Mouse (Mus musculus) cerebellum, postnatal 10 days (tissue): ENCODE data around the gene Asprv1.

Experiments
- DNase-seq, 2 experiments: peaks; one replicate each; pipeline ENCODE4 v3.0.0; 2021; ENCODE audit warnings: mixed read lengths in 2 of 2

Asprv1 gene

DNA sequence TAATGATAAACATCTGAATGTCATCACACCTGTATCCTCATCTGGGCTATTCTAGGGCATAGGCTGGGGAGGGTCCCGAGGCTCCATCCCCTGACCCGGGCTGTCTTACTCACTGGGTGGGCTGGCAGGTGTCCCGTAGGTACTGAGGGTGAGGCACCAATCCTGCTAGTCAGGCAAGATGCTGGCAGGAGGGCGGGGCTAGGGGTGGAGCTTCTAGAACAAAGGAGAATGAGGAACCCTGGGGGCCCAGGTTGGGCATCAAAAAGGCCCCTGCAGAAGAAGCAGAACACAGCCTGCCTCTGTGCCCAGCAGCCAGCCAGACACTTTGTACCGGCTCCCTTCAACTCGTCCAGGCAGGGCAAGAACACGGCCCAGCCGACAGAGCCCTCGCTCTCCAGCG, at the start of gene Asprv1:
Asprv1 (plus strand) TSS at position 219 of the 400 bp plus-strand sequence.
- DNase-seq: peak in 1 of 2 experiments; percentile 19

DNA sequence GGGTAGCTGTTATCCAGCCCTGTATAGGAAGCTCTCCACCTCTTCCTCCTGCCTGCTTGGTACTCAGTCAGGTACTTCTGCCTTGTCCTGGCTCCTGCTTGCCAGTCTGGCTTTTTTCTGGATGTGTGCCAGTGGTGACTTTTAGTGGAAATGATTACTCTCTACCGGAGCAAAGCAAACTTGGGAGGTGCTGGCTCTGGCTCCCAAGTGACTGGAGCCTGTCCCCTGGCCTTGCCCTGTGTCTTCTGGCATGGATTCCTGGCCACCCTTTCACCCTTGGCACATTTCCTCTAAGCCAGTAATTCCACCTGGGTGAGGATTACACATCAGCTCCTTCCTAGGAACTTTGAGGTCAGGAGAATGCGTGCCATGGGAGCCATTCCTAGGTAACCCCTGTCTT, 49.6 kb upstream of the Asprv1 start:
- peak; percentile 61 to 63 for DNase-seq

DNA sequence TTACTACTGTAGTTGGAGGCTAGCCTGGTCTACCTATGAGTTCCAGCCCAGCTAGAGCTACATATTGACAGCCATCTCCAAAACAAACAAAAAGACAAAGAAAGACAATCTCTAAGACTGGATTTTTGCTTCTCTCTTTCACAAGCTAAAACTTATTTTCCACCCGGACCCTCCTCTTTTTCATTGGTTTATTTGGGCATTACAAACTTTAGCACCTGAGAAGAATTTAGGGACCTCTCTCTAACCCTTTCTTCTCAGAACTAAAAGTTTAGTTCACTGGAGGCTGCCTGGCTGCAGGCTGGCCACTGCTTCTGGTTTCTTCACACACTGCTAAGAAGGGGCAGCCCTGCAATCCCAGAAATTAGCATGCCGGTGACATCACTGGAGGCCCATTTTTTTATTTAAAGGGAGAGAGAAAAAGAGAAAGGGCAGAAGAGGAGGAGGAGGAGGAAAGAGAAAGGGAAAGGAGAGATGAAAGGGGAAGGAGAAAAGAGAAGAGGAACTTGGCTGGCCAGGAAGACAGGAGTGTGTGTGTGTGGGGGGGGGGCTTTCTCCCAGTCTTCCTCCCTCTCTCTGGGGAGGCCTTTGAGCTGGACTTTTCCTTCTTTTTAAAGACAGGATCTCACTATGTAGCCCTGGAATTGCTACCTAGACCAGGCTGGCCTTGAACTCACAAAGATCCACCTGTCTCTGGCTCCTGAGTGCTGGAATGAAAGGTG, 48.7 kb upstream of the Asprv1 start:
- DNase-seq: no peak

DNA sequence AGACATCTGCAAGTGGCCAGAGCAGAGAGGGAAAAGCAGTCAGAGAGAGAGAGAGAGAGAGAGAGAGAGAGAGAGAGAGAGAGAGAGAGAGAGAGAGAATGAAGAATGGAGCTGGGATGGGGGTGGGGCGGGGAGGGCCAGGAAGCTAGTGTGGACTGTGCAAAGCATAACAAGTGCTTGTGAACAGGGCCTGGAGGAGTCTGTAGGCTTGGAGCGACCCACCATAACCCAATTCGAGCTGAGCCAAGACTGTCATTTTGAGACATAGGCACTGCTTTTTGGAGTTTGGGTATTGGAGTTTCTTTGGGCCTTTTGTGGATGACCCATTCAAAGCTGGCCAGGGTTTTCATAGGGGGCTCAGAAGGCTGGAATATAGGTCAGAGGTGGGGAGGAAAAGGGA, 48.0 kb upstream of the Asprv1 start:
- DNase-seq: no peak

DNA sequence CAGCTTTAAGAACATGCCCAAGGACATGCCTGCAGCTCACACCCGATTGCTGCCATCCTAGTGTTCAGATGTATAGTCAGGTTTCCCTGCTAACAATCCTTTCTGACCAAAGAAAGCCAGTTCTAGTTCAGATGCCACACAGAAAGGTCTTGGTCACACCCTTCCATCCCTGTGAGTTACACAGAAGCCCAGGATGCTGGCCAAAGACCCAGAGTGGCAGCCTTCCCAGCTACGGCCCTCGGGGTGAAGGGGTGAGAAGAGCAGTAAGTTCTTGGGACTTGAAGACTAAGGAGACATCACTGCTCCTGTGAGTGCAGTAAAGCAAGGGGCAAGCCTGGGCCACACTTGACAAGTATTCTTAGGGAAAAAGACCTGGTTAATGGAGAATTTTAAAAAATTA, 44.8 kb upstream of the Asprv1 start:
- DNase-seq: peak in 1 of 2 experiments; percentile 25

DNA sequence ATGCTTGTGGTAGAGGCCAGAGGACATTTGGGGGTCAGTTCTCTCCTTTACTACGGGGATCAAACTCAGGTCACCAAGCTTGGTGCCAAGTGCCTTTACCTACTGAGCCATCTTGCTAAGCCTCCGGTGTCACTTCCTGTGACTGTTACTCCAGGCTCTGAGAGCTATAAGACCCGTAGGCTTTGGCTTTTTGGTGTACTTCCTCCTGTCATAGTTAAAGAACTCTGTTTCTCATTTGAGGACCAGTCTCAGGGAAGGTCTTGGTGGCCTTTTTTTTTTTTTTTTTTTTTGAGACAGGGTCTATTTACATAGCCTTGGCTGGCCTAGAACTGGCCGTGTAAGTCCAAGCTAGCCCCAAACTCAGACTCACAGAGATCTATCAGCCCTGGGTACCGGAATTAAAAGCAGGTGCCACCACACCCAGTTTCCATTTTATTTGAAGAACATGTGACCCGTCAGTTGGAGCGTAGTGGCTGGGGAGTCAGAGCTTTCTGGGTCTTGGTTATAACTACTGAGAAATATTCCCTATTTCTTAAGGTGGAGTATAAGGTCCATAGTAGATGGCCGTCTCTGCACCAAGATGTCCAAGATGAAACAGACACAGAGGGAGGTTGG, 44.3 kb upstream of the Asprv1 start:
- peak in 1 of 2 experiments; percentile 39 for DNase-seq

DNA sequence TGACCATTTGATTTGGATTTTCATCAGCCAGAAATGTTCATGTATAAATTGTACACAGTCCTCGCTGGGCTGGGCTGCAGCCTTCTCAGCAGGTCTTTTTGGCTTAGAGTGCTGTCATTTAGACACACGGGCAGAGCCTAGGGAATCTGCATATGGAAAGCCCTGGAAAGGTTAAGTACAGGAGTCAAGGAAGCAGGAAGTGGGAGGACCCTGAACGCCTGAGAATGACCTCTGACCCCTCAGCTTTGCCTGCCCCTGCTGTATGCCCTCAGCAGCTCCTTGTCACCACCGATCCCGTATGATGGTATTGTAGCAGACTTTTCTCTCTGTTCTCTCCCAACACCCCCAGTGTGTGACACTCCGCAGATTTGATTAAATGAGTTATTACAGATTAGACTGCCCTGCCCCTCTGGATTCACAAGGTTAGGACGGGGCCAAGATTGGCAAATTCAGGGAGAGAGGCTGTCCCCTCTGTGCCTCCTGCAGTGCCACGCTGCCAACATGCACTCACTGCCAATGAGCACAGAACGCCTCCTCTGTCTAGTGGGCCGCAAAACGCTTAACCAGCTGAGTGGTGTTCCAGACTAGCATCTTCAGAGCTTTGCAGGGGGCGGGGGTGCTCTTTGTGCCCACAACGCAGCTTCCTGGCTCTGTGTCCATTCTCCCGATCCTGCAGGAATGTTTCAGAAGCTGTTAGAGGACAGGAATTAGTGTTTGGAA, 43.5 kb upstream of the Asprv1 start:
- peak; percentile 83 to 87 for DNase-seq

DNA sequence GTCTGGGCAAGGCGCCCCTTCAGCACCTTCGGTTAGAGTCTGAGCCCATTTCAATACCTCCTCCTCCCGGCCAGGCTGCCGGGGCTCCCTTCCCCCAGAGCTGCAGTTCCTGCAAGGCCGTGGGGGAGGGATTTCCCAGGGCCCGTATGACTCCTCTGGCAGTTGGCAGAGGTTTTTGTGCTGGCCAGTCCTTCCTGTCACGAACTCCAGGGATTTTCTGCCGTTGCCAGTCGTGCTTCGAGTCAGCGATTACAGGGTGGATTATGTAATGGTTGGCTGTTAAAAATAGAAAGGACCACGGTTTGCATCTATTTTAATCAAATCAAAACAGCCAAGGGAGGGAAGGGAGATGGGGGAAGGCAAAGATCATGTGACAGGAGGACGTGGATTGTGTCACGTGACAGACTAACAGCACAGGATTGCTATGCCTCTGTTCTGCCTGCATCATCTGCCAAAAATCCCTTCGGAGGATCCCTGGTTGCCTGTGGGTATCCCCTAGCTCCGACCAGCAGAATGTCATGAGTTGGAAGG, 42.8 kb upstream of the Asprv1 start:
- DNase-seq: peak; percentile 93

DNA sequence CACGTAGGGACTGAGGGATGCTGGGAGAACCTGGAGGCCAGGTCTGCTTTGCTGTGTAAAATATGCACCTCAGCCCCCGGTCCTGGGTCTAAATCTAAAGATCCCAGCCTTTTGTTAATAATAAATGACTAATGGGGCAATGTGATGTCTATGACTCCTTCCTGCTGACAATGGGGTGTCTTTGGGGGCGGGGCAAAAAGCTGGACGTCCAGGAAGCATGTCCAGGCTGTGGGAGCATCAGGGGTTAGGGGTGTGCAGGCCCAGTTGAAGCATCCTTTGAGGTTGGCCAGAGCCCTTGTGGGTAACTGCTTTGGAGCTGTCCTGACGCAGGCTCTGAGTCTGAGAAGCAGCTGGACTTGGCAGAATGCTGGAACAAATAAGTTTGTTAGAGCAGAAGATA, 41.9 kb upstream of the Asprv1 start:
- DNase-seq: peak; percentile 32 to 36

DNA sequence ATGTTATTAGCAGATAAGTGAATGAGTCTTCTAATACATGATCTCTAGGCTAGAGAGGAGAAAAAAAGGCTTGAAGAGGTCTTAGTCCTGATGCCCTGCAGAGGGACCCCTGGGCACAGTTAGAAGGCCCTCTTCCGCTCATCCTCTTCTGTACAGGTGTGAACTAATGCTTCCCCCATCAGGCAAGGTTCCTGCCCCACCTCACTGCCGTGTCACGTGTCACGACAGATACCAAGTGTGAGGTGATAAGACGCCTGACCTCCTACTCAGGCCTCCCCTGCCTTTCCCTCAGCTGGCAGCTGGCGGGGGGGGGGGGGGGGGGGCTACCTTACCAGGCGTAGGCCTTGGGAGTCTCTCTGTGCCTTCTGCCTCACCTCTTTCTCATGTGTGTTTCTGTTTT, 39.5 kb upstream of the Asprv1 start:
- no peak for DNase-seq

DNA sequence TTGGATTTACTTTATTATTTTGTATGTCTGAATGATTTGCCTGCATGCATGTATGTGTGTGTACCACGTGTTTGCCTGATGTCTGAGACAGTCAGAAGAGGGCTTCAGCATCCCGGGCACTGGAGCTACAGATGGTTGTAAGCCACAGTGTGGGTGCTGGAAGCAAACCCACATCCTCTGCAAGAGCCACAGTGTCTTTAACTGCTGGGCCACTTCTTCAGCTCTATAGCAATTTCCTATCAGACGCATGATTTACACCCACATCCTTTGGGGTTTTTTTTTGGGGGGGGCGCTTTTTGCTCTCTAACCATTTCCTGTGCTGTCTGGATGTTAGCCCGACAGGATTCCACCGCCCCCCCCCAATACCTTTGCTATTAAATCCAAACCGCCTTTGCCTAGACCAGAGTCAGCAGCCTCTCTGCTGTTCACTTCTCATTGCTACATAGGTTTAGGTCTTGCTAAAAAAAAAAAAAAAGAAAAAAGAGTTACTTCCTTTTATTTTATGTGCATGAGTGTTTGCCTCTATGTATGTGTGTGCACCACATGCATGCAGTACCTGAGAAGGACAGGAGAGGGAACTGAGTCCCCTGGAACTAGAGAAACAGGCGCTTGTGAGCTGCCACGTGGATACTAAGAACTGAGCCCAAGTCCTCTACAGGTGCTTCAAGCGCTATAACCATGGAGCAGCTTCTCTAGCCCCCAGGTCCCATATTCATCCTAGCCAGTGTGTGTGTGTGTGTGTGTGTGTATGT, 34.6 kb upstream of the Asprv1 start:
- DNase-seq: no peak

DNA sequence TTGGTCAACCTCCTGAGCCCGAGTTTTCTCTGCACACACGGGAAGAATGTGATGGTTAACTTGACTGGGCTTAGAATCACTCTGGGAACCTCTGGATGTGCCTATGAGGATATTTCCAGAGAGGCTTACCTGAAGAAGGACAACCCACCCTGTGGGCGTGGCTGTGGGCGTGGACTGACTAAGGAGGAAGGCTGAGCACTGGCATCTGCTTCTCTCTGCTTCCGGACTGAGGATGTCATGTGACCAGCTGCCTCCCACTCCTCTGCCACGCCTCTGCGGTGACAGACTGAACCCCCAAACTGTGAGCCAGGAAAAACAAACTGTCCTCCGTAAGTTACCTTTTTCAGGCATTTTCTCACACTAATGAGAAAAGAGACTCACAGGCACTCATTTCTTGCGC, 33.3 kb upstream of the Asprv1 start:
- peak in 1 of 2 experiments; percentile 29 for DNase-seq

DNA sequence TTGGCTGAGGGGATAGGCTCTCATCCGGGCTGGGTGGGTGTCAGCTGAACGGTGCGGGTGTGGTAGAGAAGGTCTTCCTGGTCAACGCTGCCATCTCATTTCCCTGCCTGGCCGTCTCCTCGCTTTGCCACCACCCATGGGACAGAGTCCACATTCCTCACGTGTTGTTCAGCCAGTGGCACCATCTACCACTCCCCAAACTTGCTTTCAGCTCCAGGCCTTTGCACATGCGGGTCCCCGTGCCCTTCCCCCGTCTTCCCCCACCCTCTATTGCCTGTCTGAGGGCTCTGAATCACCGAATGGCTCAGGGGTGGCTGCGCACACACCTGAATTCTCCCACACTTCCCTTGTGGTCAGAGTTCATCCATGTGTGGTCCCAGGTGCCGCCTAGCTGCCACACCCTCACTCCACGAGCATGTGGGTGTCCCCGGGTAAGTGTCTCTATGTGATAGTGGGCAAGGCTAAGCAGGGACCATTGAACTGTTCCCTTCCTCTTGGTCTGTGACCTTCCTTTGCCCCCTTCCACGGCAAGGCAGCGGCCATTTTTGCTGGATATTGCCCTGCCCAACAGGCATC, 32.0 kb upstream of the Asprv1 start:
- no peak for DNase-seq

DNA sequence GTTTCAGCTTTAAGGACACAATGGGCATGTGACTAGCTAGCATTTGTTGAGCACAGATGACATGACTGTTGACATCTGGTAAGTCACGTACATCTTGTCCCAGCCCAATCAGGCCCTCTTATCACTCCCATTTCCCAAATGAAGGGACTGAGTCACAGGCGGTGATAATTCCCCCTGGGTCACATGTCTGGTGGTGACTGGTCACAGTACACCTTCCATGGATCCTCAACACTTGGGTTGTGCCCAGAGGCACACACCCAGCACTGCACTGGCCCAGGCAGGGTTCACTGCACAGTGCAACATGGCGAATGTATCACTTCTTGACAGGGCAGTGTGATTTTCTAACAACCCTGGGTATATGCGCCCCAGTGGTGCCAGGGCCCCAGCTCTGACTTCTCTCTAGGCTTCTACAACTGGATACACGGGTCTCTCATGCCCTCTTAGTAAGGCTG, 29.2 kb upstream of the Asprv1 start:
- no peak for DNase-seq

DNA sequence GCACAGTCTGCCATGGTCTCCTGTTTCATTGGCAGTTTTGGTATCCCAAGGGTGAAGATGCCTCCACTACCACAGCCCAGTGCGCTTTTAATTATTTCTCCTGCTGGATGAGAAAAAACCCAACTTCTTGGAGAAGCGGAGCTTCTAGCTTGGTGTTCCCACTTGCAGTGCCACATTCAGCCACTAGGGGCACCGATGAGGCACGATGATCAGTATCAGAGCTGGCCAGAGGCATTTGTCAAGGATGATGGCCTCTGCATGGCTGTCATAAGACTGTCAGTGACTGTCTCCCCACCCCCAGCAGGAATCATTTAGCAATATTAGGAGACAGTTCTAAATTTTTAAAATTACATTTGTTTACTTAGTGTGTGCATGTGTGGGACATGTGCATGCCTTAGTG, 28.8 kb upstream of the Asprv1 start:
- peak; percentile 93 to 97 for DNase-seq

DNA sequence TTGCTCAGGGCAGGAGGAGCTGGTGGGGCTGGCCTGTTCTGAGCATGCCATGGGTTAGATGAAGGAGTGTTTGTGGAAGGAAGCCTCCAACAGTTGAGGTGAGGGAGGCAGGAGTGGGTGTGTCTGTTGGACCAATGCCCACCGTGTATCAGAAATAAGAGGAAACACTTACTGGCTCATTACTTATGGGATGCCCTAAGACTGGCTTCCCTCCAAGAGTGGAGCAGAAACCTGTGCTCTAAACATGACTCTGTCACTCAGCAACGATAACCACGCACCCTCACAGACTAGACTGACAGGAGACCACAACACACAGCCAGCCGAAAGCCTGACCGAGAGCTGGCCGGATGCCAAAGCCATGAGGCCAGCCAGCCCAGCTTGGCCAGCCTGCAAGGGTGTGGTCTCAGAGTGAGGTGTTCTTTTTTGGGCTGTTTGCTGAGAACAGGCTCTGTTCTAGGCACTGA, 28.0 kb upstream of the Asprv1 start:
- DNase-seq: peak; percentile 80 to 84

DNA sequence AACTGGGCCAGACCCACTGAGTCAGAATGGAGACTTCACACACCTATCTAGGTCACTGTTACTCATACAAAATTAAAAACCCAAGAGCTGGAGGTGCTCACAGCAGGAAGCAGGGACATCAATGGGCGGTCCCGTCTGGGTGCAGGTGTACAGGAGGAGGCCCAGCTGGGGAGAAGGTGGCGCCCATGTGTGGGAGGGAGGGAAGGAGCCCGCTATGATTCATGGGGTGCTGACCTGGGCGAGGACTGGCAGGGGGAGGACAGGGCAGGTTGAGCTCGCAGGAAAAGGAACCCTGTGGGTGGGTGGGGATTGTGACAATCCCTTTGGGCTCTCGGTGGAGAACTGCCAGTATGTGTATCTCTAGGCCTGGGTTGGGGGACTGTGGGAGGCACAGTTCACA, 22.7 kb upstream of the Asprv1 start:
- DNase-seq: no peak

DNA sequence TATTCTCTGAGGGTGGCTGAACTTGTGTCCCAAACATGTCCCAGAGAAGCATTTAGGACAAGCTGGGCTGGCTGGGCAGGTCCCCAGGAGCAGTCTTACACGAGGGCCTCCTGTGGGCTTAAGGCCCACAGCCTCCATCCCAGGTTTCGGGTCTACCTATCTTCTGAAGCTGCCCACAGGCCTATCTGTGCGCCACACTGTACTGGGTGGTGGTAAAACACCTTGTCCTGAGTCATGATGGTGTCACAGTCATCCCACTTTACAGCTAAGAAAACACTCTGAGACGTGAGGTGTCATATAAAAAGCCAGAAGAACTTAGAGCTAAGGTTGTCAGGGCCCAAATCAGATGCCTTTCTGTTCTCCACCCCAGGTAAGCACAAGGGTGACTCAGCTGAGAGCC, 21.7 kb upstream of the Asprv1 start:
- no peak for DNase-seq

DNA sequence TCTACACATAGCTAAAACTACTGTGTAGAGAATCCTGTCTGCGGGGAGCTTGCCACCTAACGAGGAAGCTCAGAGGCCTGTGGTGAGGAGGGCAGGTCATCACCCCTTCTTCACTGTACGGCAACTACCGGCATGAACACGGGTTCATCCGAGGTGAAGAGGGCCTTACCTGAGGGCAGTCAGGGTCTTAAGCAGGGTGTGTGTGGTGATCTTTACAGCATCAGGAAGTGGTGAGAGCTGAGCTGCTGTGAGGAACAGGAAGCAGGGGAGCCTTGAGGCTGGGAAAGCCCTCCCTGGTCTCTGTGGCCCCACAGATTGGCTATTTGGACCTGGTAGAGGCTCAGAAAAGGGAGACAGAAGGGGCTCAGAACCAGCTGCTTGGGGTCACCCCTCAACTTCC, 20.5 kb upstream of the Asprv1 start:
- DNase-seq: no peak

DNA sequence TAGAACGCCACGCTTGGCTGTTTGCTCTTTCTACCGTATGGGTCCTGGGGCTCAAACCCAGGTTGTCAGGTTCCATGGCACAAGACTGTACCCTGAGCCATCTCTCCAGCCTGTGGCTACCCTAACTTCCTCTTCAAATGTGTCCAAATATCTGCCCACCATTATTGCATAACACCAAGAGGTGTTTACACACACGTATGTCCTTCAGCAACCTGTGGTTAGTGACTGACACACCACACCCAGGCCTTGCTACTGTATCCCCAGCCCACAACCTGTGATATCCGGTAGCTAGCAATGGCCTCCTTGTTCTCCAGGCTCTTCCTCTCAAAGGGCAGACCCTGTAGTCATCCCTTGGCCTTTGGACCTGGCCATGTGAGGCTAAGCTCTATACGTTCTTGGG, 18.7 kb upstream of the Asprv1 start:
- DNase-seq: no peak

DNA sequence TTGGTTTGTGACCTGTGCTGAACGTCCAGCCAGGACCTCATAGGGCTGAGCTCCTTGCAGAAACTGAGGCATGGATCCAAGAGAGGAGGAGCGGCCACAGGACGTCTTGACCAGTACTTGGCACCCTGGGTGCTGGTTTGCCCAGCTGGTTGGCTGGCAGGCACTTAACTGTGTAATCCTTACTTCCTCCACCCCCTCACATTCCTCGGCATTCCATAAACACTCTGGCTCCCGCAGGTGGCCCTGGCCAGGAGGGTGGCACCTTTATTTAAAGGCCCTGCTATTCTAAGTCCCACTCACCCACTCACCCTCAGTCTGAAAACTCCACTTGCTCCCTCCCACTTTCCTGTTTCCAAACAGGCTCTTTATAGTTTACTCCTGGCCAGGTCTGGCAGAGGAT, 17.2 kb upstream of the Asprv1 start:
- DNase-seq: no peak

DNA sequence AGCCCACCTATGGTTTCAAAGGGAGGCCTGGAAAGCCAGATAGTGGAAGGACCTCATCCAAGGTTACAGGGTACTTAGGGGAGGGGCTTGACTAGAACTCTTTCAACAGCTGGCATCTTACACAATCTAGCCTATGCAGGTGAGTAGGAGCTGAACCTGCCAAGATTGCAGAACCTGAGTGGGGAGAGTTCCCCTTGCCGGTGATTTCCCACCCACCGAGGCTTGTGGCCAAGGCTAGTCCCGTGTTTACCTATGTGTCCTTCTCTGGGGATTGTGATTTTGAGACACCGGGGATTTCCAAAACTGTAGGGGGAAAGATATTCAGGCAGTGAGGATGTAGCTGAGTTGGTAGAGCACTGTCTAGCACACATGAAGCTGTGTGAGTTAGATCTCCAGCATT, 12.7 kb upstream of the Asprv1 start:
- DNase-seq: no peak
